Mouse (Mus musculus): ENCODE results near the gene Cacna2d3.

- TF ChIP-seq CTCF (IDR thresholded peaks at IDR 0.05; ENCODE audit: control insufficient read depth, insufficient read depth, insufficient replicate concordance, low read depth, low read length) (no peak), POLR2A (IDR thresholded peaks at IDR 0.05; ENCODE audit: control insufficient read depth, low read depth, low read length) (no peak)
Measured at GRCm38 (mm10) chr14:28966881-28967280, 754.8 kb downstream of the Cacna2d3 start.

Measured in testis, adult 2 months (tissue).